Mouse (Mus musculus): ENCODE measurements around the gene Arrdc5. TPM values are rescaled to one million over a fixed set of nuclear protein-coding genes. Genes with fewer than 3 reads are reported as not detected.
A peak's percentile ranks its signal among the peaks of the same experiment; 100 is the strongest.

The Arrdc5 gene
- polyA plus RNA-seq, 1 experiment from 2014 or later = not detected

DNA sequence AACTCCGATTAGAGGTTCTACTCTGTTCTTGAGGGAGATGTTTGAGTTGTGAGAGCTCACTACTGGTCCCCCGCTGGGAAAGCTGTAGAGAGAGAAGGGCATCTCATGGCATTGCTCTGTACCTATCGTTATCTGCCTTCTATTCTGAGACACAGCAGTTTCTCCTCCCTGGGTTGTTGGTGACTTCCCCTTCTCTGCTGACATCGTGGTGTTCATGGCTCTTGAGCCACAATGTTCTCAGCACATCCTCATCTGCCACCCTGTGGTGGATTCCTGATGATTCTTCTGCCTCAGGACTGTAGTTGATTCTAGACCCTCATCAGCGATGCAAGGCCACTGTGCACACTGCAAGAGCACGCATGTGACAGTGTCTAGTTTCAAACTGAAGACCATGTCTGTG, 37.7 kb upstream of the Arrdc5 start:
- H3K4me3 ChIP-seq (ENCODE audit: low read depth, low read length) = no peak overlapping the region
- DNase-seq (ENCODE audit: low spot score) (no peak), ATAC-seq (no peak)
- no peak overlapping the region for H3K27ac ChIP-seq (ENCODE audit: low read length)
- no peaks in the 10 kb centered on the region for H3K36me3 ChIP-seq (ENCODE audit: insufficient read depth, low read length)
- H3K4me1 ChIP-seq (ENCODE audit: insufficient read depth, low read depth, low read length) = peaks cover 4% of the 10 kb centered on the region; the same call in 1 of the 2 replicates
- H3K9me3 ChIP-seq (ENCODE audit: low read length) = no peaks in the 10 kb centered on the region
- H3K4me2 ChIP-seq (replicated peaks; ENCODE audit: low read depth, low read length) = no peak overlapping the region
- WGBS = 86% methylated on average over 6 of the region's 6 CpGs
- H3K9ac ChIP-seq (replicated peaks; ENCODE audit: low read depth) = no peak overlapping the region
- TF ChIP-seq CTCF (IDR thresholded peaks at IDR 0.05) = no peak
- no peak for TF ChIP-seq EP300 (IDR thresholded peaks at IDR 0.05)
- H3K27me3 ChIP-seq (replicated peaks; ENCODE audit: insufficient read depth, low read length) = no peaks in the 10 kb centered on the region

DNA sequence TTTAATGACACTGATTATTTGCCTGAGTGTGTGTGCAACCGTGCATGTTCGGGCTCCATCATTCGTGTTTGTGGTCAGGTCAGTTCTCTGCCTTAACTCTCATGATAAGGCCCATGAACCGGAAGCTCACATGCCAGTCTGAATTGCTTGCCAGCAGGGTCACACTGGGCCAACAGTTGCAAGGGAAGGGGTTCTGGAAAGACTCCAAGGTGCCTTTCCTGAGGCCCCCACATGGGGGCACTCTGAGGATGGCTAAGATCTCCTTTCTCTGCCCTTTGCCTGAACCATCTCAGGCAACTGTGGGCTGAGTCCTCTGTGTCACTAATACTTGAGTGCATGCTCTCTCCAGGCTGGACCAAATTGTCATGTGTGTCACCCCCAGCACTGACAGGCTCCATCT, 37.1 kb upstream of the Arrdc5 start:
- no peak overlapping the region for H3K4me2 ChIP-seq (replicated peaks; ENCODE audit: low read depth, low read length)
- H3K36me3 ChIP-seq (ENCODE audit: insufficient read depth, low read length) = no peaks in the 10 kb centered on the region
- H3K4me3 ChIP-seq (ENCODE audit: low read depth, low read length) = no peak overlapping the region
- TF ChIP-seq CTCF (IDR thresholded peaks at IDR 0.05) (peak; percentile 65), EP300 (IDR thresholded peaks at IDR 0.05) (no peak)
- H3K4me1 ChIP-seq (ENCODE audit: insufficient read depth, low read depth, low read length) = peaks cover 4% of the 10 kb centered on the region; the same call in 1 of the 2 replicates
- 25% methylated on average over 4 of the region's 4 CpGs for WGBS
- no peak overlapping the region for H3K27ac ChIP-seq (ENCODE audit: low read length)
- peak; percentile 62 for DNase-seq (ENCODE audit: low spot score)
- ATAC-seq = peak; percentile 34
- no peaks in the 10 kb centered on the region for H3K27me3 ChIP-seq (replicated peaks; ENCODE audit: insufficient read depth, low read length)
- no peak overlapping the region for H3K9ac ChIP-seq (replicated peaks; ENCODE audit: low read depth)
- no peaks in the 10 kb centered on the region for H3K9me3 ChIP-seq (ENCODE audit: low read length)

GRCm38 (mm10) chr17:56332987-56333386, 32.9 kb upstream of the Arrdc5 start:
- no peaks in the 10 kb centered on the region for H3K9me3 ChIP-seq (ENCODE audit: low read length)
- no peak overlapping the region for H3K4me3 ChIP-seq (ENCODE audit: low read depth, low read length)
- H3K36me3 ChIP-seq (ENCODE audit: insufficient read depth, low read length) = no peaks in the 10 kb centered on the region
- no peaks in the 10 kb centered on the region for H3K27me3 ChIP-seq (replicated peaks; ENCODE audit: insufficient read depth, low read length)
- no peak overlapping the region for H3K9ac ChIP-seq (replicated peaks; ENCODE audit: low read depth)
- DNase-seq (ENCODE audit: low spot score) (no peak), ATAC-seq (no peak)
- no peaks in the 10 kb centered on the region for H3K4me1 ChIP-seq (ENCODE audit: insufficient read depth, low read depth, low read length)
- TF ChIP-seq EP300 (IDR thresholded peaks at IDR 0.05) (no peak), CTCF (IDR thresholded peaks at IDR 0.05) (peak; percentile 46)
- H3K4me2 ChIP-seq (replicated peaks; ENCODE audit: low read depth, low read length) = no peak overlapping the region
- 41% methylated on average over 8 of the region's 8 CpGs for WGBS
- no peak overlapping the region for H3K27ac ChIP-seq (ENCODE audit: low read length)

DNA sequence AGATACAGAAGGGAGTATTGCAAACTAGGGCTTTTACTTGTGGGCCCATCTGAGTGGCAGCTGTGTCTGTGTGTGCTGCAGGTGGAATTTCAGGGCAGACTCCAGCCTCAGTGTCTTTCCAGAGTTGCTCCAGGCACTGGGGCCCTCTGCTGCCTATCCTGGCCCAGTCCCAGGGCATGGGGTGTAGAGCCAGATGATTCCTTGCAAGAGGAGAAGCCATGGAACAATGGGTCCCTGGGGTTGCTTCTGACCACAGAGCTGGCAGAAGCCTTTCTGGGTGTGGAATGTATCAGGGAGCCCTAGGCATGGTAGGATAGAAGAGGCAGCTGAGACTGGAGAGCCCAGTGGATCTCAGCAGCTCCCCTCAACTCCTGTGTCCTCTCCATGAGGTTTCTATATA, 31.2 kb upstream of the Arrdc5 start:
- ATAC-seq = no peak
- no peaks in the 10 kb centered on the region for H3K9me3 ChIP-seq (ENCODE audit: low read length)
- DNase-seq (ENCODE audit: low spot score) = no peak
- TF ChIP-seq CTCF (IDR thresholded peaks at IDR 0.05) = no peak
- no peak for TF ChIP-seq EP300 (IDR thresholded peaks at IDR 0.05)
- no peak overlapping the region for H3K9ac ChIP-seq (replicated peaks; ENCODE audit: low read depth)
- no peak overlapping the region for H3K4me3 ChIP-seq (ENCODE audit: low read depth, low read length)
- no peaks in the 10 kb centered on the region for H3K36me3 ChIP-seq (ENCODE audit: insufficient read depth, low read length)
- no peak overlapping the region for H3K4me2 ChIP-seq (replicated peaks; ENCODE audit: low read depth, low read length)
- H3K27me3 ChIP-seq (replicated peaks; ENCODE audit: insufficient read depth, low read length) = no peaks in the 10 kb centered on the region
- H3K27ac ChIP-seq (ENCODE audit: low read length) = no peak overlapping the region
- H3K4me1 ChIP-seq (ENCODE audit: insufficient read depth, low read depth, low read length) = peaks cover 12% of the 10 kb centered on the region; the same call in 1 of the 2 replicates

GRCm38 (mm10) chr17:56330345-56330744, 30.3 kb upstream of the Arrdc5 start:
- no peak overlapping the region for H3K27ac ChIP-seq (ENCODE audit: low read length)
- H3K4me2 ChIP-seq (replicated peaks; ENCODE audit: low read depth, low read length) = no peak overlapping the region
- H3K27me3 ChIP-seq (replicated peaks; ENCODE audit: insufficient read depth, low read length) = no peaks in the 10 kb centered on the region
- DNase-seq (ENCODE audit: low spot score) (no peak), ATAC-seq (no peak)
- H3K9ac ChIP-seq (replicated peaks; ENCODE audit: low read depth) = no peak overlapping the region
- no peak for TF ChIP-seq EP300 (IDR thresholded peaks at IDR 0.05)
- no peak for TF ChIP-seq CTCF (IDR thresholded peaks at IDR 0.05)
- no peak overlapping the region for H3K4me3 ChIP-seq (ENCODE audit: low read depth, low read length)
- peaks cover 13% of the 10 kb centered on the region; the same call in 1 of the 2 replicates for H3K4me1 ChIP-seq (ENCODE audit: insufficient read depth, low read depth, low read length)
- WGBS = 78% methylated on average over 3 of the region's 3 CpGs
- H3K36me3 ChIP-seq (ENCODE audit: insufficient read depth, low read length) = no peaks in the 10 kb centered on the region
- H3K9me3 ChIP-seq (ENCODE audit: low read length) = no peaks in the 10 kb centered on the region

DNA sequence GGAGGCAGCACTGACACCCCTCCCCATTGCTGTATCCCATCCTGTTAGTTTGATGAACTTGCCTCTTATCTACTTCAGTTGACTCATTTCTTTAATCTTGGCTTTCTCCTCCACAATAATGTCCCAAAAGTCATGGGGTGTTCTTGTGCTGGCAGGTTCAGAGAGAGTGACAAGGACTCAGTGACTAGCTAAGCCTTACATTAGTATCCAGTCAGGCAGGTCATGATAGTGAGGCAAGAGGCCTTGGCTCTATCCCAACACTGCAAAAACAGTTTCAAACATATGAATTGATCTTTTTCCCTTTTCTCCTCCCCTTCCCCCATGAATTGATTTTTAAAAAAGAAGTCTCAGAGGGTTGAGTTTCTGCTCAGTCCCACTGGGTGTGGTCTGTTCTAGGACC, 29.2 kb upstream of the Arrdc5 start:
- Histone ChIP-seq H3K36me3 (ENCODE audit: insufficient read depth, low read length) (no peaks in the 10 kb centered on the region), H3K4me3 (ENCODE audit: low read depth, low read length) (no peak overlapping the region), H3K9me3 (ENCODE audit: low read length) (no peaks in the 10 kb centered on the region), H3K9ac (replicated peaks; ENCODE audit: low read depth) (no peak overlapping the region), H3K27me3 (replicated peaks; ENCODE audit: insufficient read depth, low read length) (no peaks in the 10 kb centered on the region), H3K27ac (ENCODE audit: low read length) (no peak overlapping the region), H3K4me1 (ENCODE audit: insufficient read depth, low read depth, low read length) (peaks cover 16% of the 10 kb centered on the region; the same call in 1 of the 2 replicates), H3K4me2 (replicated peaks; ENCODE audit: low read depth, low read length) (no peak overlapping the region)
- ATAC-seq (no peak), DNase-seq (ENCODE audit: low spot score) (no peak)
- TF ChIP-seq EP300 (IDR thresholded peaks at IDR 0.05) (no peak), CTCF (IDR thresholded peaks at IDR 0.05) (no peak)

All from lung, postnatal 0 days (tissue).